Mouse (Mus musculus) brain, embryonic 14.5 days (tissue): ENCODE results near the gene Draxin.

ENCODE experiments used
- CTCF ChIP-seq: fragments of 200-500 bp; IDR thresholded peaks from 2 replicates; pipeline ENCODE4 v1.5.1; 2012; ENCODE audit warnings: inconsistent platforms, mild to moderate bottlenecking, moderate library complexity, borderline replicate concordance; ENCODE audit not compliant: insufficient read depth, insufficient read length; ENCODE audit errors: extremely low read depth
- POLR2A ChIP-seq: fragments of 200-500 bp; IDR thresholded peaks from 2 replicates; pipeline ENCODE4 v1.6.1; 2012; ENCODE audit warnings: mild to moderate bottlenecking, inconsistent platforms, borderline replicate concordance; ENCODE audit not compliant: poor library complexity, insufficient read depth, insufficient read length, severe bottlenecking; ENCODE audit errors: extremely low read depth

DNA sequence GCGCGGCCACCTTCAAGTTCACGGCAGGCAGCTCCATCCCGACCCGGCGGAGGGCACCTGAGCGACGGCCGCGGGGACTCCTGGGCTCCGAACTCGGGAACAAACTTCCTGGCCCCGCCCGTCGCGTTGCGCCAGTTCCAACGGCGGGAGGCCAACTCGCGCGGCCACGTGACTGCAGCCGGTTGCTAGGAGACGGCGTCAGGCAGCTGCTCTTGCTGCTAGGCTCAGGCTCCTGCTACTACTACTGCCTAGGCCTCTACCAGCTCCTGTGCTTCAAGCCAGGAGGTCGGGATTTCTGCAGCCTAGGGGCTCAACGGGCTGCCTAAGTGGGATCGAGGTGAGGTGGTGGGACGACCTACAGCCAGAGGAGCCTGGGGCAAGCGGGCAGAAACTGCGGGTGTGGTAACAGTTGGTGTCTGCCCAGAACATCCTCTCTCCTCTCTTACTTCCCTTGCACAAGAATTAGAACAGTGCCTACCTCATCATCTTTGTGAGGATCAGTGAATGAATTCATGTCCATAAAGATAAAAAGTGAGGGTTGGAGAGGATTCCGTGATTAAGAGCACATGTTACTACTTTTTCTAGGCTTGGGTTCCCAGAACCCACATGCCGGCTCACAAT is 42.5 kb downstream of the Draxin start, which contains the start of gene Agtrap:
- no peak for TF ChIP-seq POLR2A
- TF ChIP-seq CTCF = no peak
